Mouse (Mus musculus) limb, embryonic 15.5 days (tissue): ENCODE data around the gene Rasl10b. TPM values are rescaled to one million over a fixed set of nuclear protein-coding genes. Genes with fewer than 3 reads are reported as not detected.

Experiments used
- ATAC-seq: fragments of 200-750 bp; cut with Nextera tagmentation; 2 replicates; pipeline ENCODE4 v1.8.0; 2017; ENCODE audit warnings: low read depth, moderate TSS enrichment; ENCODE audit not compliant: insufficient number of reproducible peaks, low FRiP score, low TSS enrichment
- H3K27ac ChIP-seq: fragments of 300-500 bp; sonication (generic); 2 replicates; pipeline ENCODE4 v1.5.1; 2015; ENCODE audit warnings: moderate library complexity, mild to moderate bottlenecking, inconsistent platforms
- H3K27me3 ChIP-seq: fragments of 300-500 bp; sonication (generic); 2 replicates; pipeline ENCODE4 v1.6.1; 2015; ENCODE audit warnings: inconsistent platforms
- H3K36me3 ChIP-seq: fragments of 300-500 bp; sonication (generic); 2 replicates; pipeline ENCODE4 v1.6.1; 2015; ENCODE audit warnings: inconsistent platforms
- H3K4me1 ChIP-seq: fragments of 300-500 bp; sonication (generic); 2 replicates; pipeline ENCODE4 v1.6.1; 2015; ENCODE audit warnings: inconsistent platforms
- H3K4me2 ChIP-seq: fragments of 300-500 bp; sonication (generic); 2 replicates; pipeline ENCODE4 v1.6.1; 2015; ENCODE audit warnings: mild to moderate bottlenecking, inconsistent platforms
- H3K4me3 ChIP-seq: fragments of 300-500 bp; sonication (generic); 2 replicates; pipeline ENCODE4 v1.5.1; 2015; ENCODE audit warnings: mild to moderate bottlenecking, inconsistent platforms
- H3K9ac ChIP-seq: fragments of 300-500 bp; sonication (generic); 2 replicates; pipeline ENCODE4 v1.6.1; 2015; ENCODE audit warnings: inconsistent platforms
- H3K9me3 ChIP-seq: fragments of 300-500 bp; sonication (generic); 2 replicates; pipeline ENCODE4 v1.6.1; 2016; ENCODE audit warnings: inconsistent platforms
- WGBS: fragments of 180-500 bp; shearing (Covaris S2); methylation state at CpG from one replicate; pipeline ENCODE4 v1.1.7; 2015; 5-methylcytosine and 5-hydroxymethylcytosine counted together
- polyA plus RNA-seq: library from polyadenylated mRNA; unstranded; fragments of >200 nt; fragmentation: Nextera tagmentation; extraction: Ambion mirVana; gene quantifications from 2 replicates; pipeline ENCODE4 v1.2.1, GENCODE M21; 2015

Gene Rasl10b
- polyA plus RNA-seq, 1 experiment from 2014 or later = 2.8 TPM

GRCm38 (mm10) chr11:83437377-83437776, 28.4 kb downstream of the Rasl10b start, which contains the start of gene 1700020L24Rik:
Gene 1700020L24Rik (plus strand): TSS chr11:83437677.
- Histone ChIP-seq H3K27ac (no peak within 1 kb of the TSS), H3K4me1 (peaks cover 5% of the 10 kb centered on the region), H3K4me3 (no peak within 1 kb of the TSS), H3K36me3 (no peaks in the 10 kb centered on the region), H3K9ac (no peak within 1 kb of the TSS), H3K9me3 (no peaks in the 10 kb centered on the region), H3K27me3 (peaks cover 22% of the 10 kb centered on the region), H3K4me2 (no peak within 1 kb of the TSS)
- 89% methylated on average over 1 of the region's 1 CpGs for WGBS
- ATAC-seq = no peak

- WGBS = 26% methylated on average over 11 of the region's 11 CpGs
- Histone ChIP-seq H3K9ac (no peak overlapping the region), H3K4me3 (peak overlapping the region; percentile 62), H3K9me3 (no peaks in the 10 kb centered on the region), H3K36me3 (no peaks in the 10 kb centered on the region), H3K27ac (no peak overlapping the region), H3K27me3 (peaks cover 44% of the 10 kb centered on the region), H3K4me2 (peak overlapping the region; percentile 90), H3K4me1 (peaks cover 12% of the 10 kb centered on the region)
- no peak for ATAC-seq
Observed at GRCm38 (mm10) chr11:83439426-83440060, 30.6 kb downstream of the Rasl10b start.

GRCm38 (mm10) chr11:83440081-83441064, 31.4 kb downstream of the Rasl10b start:
- Histone ChIP-seq H3K4me2 (peak overlapping the region; percentile 90), H3K4me3 (peak overlapping the region; percentile 62), H3K9me3 (no peaks in the 10 kb centered on the region), H3K9ac (0 out of 2 replicates have a peak overlapping the region, but pooled peaks have one; percentile 21), H3K27ac (no peak overlapping the region), H3K36me3 (no peaks in the 10 kb centered on the region), H3K4me1 (peaks cover 17% of the 10 kb centered on the region), H3K27me3 (peaks cover 52% of the 10 kb centered on the region)
- peak; percentile 81 for ATAC-seq
- WGBS = 0% methylated on average over 64 of the region's 75 CpGs

GRCm38 (mm10) chr11:83441235-83441634, 32.3 kb downstream of the Rasl10b start:
- no peaks in the 10 kb centered on the region for H3K9me3 ChIP-seq
- peaks cover 61% of the 10 kb centered on the region for H3K27me3 ChIP-seq
- no peaks in the 10 kb centered on the region for H3K36me3 ChIP-seq
- H3K4me3 ChIP-seq = peak overlapping the region; percentile 62; the same call in 1 of the 2 replicates
- H3K27ac ChIP-seq = no peak overlapping the region
- H3K9ac ChIP-seq = no peak overlapping the region
- H3K4me2 ChIP-seq = no peak overlapping the region; the same call in 1 of the 2 replicates
- WGBS = 56% methylated on average over 7 of the region's 7 CpGs
- no peak for ATAC-seq
- H3K4me1 ChIP-seq = peaks cover 17% of the 10 kb centered on the region

GRCm38 (mm10) chr11:83442596-83443267, 33.8 kb downstream of the Rasl10b start:
- Histone ChIP-seq H3K9ac (no peak overlapping the region), H3K36me3 (no peaks in the 10 kb centered on the region), H3K27me3 (peaks cover 74% of the 10 kb centered on the region), H3K4me1 (peaks cover 18% of the 10 kb centered on the region), H3K4me2 (peak overlapping the region; percentile 42), H3K9me3 (no peaks in the 10 kb centered on the region), H3K4me3 (no peak overlapping the region), H3K27ac (no peak overlapping the region)
- WGBS = 12% methylated on average over 29 of the region's 29 CpGs
- no peak for ATAC-seq

GRCm38 (mm10) chr11:83443824-83444223, 34.9 kb downstream of the Rasl10b start:
- Histone ChIP-seq H3K27me3 (peaks cover 68% of the 10 kb centered on the region), H3K9me3 (no peaks in the 10 kb centered on the region), H3K27ac (no peak overlapping the region), H3K4me1 (peaks cover 29% of the 10 kb centered on the region), H3K4me3 (no peak overlapping the region), H3K36me3 (no peaks in the 10 kb centered on the region), H3K9ac (no peak overlapping the region), H3K4me2 (no peak overlapping the region)
- 8% methylated on average over 7 of the region's 7 CpGs for WGBS
- ATAC-seq = no peak

GRCm38 (mm10) chr11:83445001-83445400, 36.1 kb downstream of the Rasl10b start:
- H3K4me1 ChIP-seq = peaks cover 32% of the 10 kb centered on the region
- no peaks in the 10 kb centered on the region for H3K9me3 ChIP-seq
- peak overlapping the region; percentile 26 for H3K4me3 ChIP-seq
- no peaks in the 10 kb centered on the region for H3K36me3 ChIP-seq
- peaks cover 67% of the 10 kb centered on the region for H3K27me3 ChIP-seq
- no peak for ATAC-seq
- no peak overlapping the region for H3K27ac ChIP-seq
- H3K9ac ChIP-seq = no peak overlapping the region
- H3K4me2 ChIP-seq = peak overlapping the region; percentile 37
- WGBS = 26% methylated on average over 19 of the region's 19 CpGs

GRCm38 (mm10) chr11:83447612-83448011, 38.7 kb downstream of the Rasl10b start:
- Histone ChIP-seq H3K4me2 (no peak overlapping the region), H3K27ac (no peak overlapping the region), H3K27me3 (peaks cover 49% of the 10 kb centered on the region), H3K36me3 (no peaks in the 10 kb centered on the region), H3K9ac (no peak overlapping the region), H3K4me1 (peaks cover 24% of the 10 kb centered on the region), H3K4me3 (no peak overlapping the region), H3K9me3 (no peaks in the 10 kb centered on the region)
- 55% methylated on average over 10 of the region's 10 CpGs for WGBS
- ATAC-seq = no peak

- no peak for ATAC-seq
Observed at GRCm38 (mm10) chr11:83448021-83448926, 39.3 kb downstream of the Rasl10b start.

GRCm38 (mm10) chr11:83448927-83449236, 39.9 kb downstream of the Rasl10b start:
- 0 out of 2 replicates have a peak overlapping the region, but pooled peaks have one; percentile 59 for H3K27ac ChIP-seq
- no peaks in the 10 kb centered on the region for H3K9me3 ChIP-seq
- H3K4me1 ChIP-seq = peaks cover 20% of the 10 kb centered on the region
- no peak overlapping the region for H3K4me2 ChIP-seq
- no peak overlapping the region for H3K4me3 ChIP-seq
- H3K36me3 ChIP-seq = no peaks in the 10 kb centered on the region
- no peak for ATAC-seq
- peaks cover 37% of the 10 kb centered on the region for H3K27me3 ChIP-seq
- H3K9ac ChIP-seq = no peak overlapping the region

More at GRCm38 (mm10) chr11:83448021-83448926, 39.3 kb downstream of the Rasl10b start:
- no peak overlapping the region for H3K4me3 ChIP-seq
- H3K4me2 ChIP-seq = no peak overlapping the region
- H3K36me3 ChIP-seq = no peaks in the 10 kb centered on the region
- H3K9ac ChIP-seq = no peak overlapping the region
- H3K4me1 ChIP-seq = peaks cover 22% of the 10 kb centered on the region
- 47% methylated on average over 16 of the region's 16 CpGs for WGBS
- H3K27ac ChIP-seq = peak overlapping the region; percentile 59; the same call in 1 of the 2 replicates
- H3K9me3 ChIP-seq = no peaks in the 10 kb centered on the region
- H3K27me3 ChIP-seq = peaks cover 43% of the 10 kb centered on the region

GRCm38 (mm10) chr11:83449298-83449697, 40.4 kb downstream of the Rasl10b start:
- Histone ChIP-seq H3K4me1 (peaks cover 22% of the 10 kb centered on the region), H3K4me3 (no peak overlapping the region), H3K9me3 (no peaks in the 10 kb centered on the region), H3K27me3 (peaks cover 32% of the 10 kb centered on the region), H3K36me3 (no peaks in the 10 kb centered on the region), H3K9ac (no peak overlapping the region), H3K27ac (no peak overlapping the region), H3K4me2 (no peak overlapping the region)
- ATAC-seq = no peak
- 26% methylated on average over 4 of the region's 4 CpGs for WGBS
